Mouse (Mus musculus) testis, adult 2 months (tissue): ENCODE measurements around the gene Ccdc40.

ENCODE experiments used
- CTCF ChIP-seq: fragments of 200-500 bp; IDR thresholded peaks from 2 replicates; pipeline ENCODE4 v1.5.1; 2012; ENCODE audit warnings: low read depth, mild to moderate bottlenecking, inconsistent platforms, low read length, moderate library complexity; ENCODE audit not compliant: control insufficient read depth, insufficient read depth, insufficient replicate concordance
- POLR2A ChIP-seq: fragments of 200-500 bp; IDR thresholded peaks from 2 replicates; pipeline ENCODE4 v1.6.1; 2012; ENCODE audit warnings: low read depth, mild to moderate bottlenecking, inconsistent platforms, low read length, moderate library complexity; ENCODE audit not compliant: control insufficient read depth

GRCm38 (mm10) chr11:119225634-119226033 lies 2.7 kb upstream of the Ccdc40 start:
- TF ChIP-seq POLR2A (no peak), CTCF (no peak)
